10 mouse cellular contexts compared by ENCODE assay signal in genomic region chr7:24954450-24954849, GRCm38 (mm10). TPM values are rescaled to one million over a fixed set of nuclear protein-coding genes. Genes with fewer than 3 reads are reported as not detected.
DNase-seq lines count a peak whose midpoint lies in the region; ATAC-seq lines count a peak whose summit lies in the region.
"Had no signal": no experiment of that assay in that cellular context is flagged by ENCODE, and none has a peak within 500 bp of the region (broad histone marks: within the 10 kb centered on the region; RNA-seq: fewer than 3 reads in every experiment).

No protein-coding gene starts in this region.

- H3K36me3 ChIP-seq in heart, embryonic 12.5 days: no peaks in the 10 kb centered on the region
- no peaks in the 10 kb centered on the region for H3K36me3 ChIP-seq in hindbrain, embryonic 14.5 days (replicated peaks; ENCODE audit: control insufficient read depth, insufficient read depth)
- no peaks in the 10 kb centered on the region for H3K36me3 ChIP-seq in megakaryocyte, embryonic 14.5 days (replicated peaks; ENCODE audit: low read length)

- DNase-seq in heart, postnatal 4 days: no peak
- DNase-seq in hindbrain, embryonic 14.5 days (ENCODE audit: low spot score): no peak
- DNase-seq in thymus, postnatal 0 days (ENCODE audit: low spot score): peak; percentile 85
- DNase-seq in frontal cortex, postnatal 36 days (ENCODE audit: low spot score in 2 of 2): no peak
- no peak for DNase-seq in adrenal gland, postnatal 14 days

- 1% methylated on average over 24 of the region's 30 CpGs for WGBS in heart, embryonic 12.5 days
- 3% methylated on average over 27 of the region's 30 CpGs for WGBS in hindbrain, embryonic 14.5 days

- no peak for ATAC-seq in heart, embryonic 12.5 days (ENCODE audit: insufficient number of reproducible peaks, low FRiP score)
- ATAC-seq in activated CD4-positive, CD25-positive, alpha-beta regulatory T cell, adult 4 months: peak; percentile 59
- no peak for ATAC-seq in hindbrain, embryonic 14.5 days (ENCODE audit: low FRiP score)
- ATAC-seq: Patski had no signal

- peaks cover 81% of the 10 kb centered on the region for H3K27me3 ChIP-seq in heart, embryonic 12.5 days (replicated peaks)
- peaks cover 67% of the 10 kb centered on the region for H3K27me3 ChIP-seq in hindbrain, embryonic 14.5 days (ENCODE audit: control insufficient read depth, insufficient read depth, low read length)
- peaks cover 76% of the 10 kb centered on the region for H3K27me3 ChIP-seq in megakaryocyte, embryonic 14.5 days (replicated peaks)

- H3K4me1 ChIP-seq in heart, embryonic 12.5 days (replicated peaks): peaks cover 15% of the 10 kb centered on the region
- peaks cover 26% of the 10 kb centered on the region; the same call in 1 of the 2 replicates for H3K4me1 ChIP-seq in hindbrain, embryonic 14.5 days (replicated peaks; ENCODE audit: control insufficient read depth, insufficient read depth, low read length)
- peaks cover 23% of the 10 kb centered on the region for H3K4me1 ChIP-seq in megakaryocyte, embryonic 14.5 days

- H3K9ac ChIP-seq in heart, embryonic 12.5 days: peak overlapping the region; percentile 63; the same call in 1 of the 2 replicates
- peak overlapping the region; percentile 47 for H3K9ac ChIP-seq in hindbrain, embryonic 14.5 days

- H3K9me3 ChIP-seq in heart, embryonic 12.5 days (replicated peaks): peaks cover 3% of the 10 kb centered on the region
- no peaks in the 10 kb centered on the region for H3K9me3 ChIP-seq in hindbrain, embryonic 14.5 days (ENCODE audit: control insufficient read depth, low read length)
- H3K9me3 ChIP-seq in megakaryocyte, embryonic 14.5 days: peaks cover 3% of the 10 kb centered on the region; the same call in 1 of the 2 replicates

- peak overlapping the region; percentile 79 for H3K4me2 ChIP-seq in heart, embryonic 12.5 days
- peak overlapping the region; percentile 50 for H3K4me2 ChIP-seq in hindbrain, embryonic 14.5 days (replicated peaks)

- no peak overlapping the region for H3K27ac ChIP-seq in heart, embryonic 12.5 days (ENCODE audit: poor library complexity, severe bottlenecking)
- no peak overlapping the region for H3K27ac ChIP-seq in hindbrain, embryonic 14.5 days

- H3K4me3 ChIP-seq in heart, embryonic 12.5 days: peak overlapping the region; percentile 51
- peak overlapping the region; percentile 27 for H3K4me3 ChIP-seq in hindbrain, embryonic 14.5 days (replicated peaks; ENCODE audit: low read length)
- peak overlapping the region; percentile 71 for H3K4me3 ChIP-seq in megakaryocyte, embryonic 14.5 days (replicated peaks)

RNA-seq across cellular contexts. Expression of gene Gm4881, which starts 10.2 kb away (rescaled TPM):
- polyA plus RNA-seq in heart, embryonic 12.5 days (2016; fragmentation: Nextera tagmentation; extraction: Ambion mirVana): not detected in 2 replicates
- not detected for total RNA-seq in heart, postnatal 4 days (2021)
- polyA plus RNA-seq in activated CD4-positive, CD25-positive, alpha-beta regulatory T cell, adult 4 months (2017; shearing (Covaris generic)): not detected
- polyA plus RNA-seq in hindbrain, embryonic 14.5 days (2014; fragmentation: Nextera tagmentation; extraction: Ambion mirVana): 5.9 and 6.6 TPM in 2 replicates
- 0.37 TPM in 1 of 2 replicates, not detected in the other for polyA plus RNA-seq in megakaryocyte, embryonic 14.5 days (2012; ENCODE audit: insufficient read depth, low replicate concordance)
- polyA plus RNA-seq in thymus, postnatal 0 days (2015; fragmentation: Nextera tagmentation; extraction: Ambion mirVana): not detected in 2 replicates
- total RNA-seq in adrenal gland, postnatal 14 days (2021): not detected in 2 replicates
- polyA plus RNA-seq: large intestine, adult 2 months; Patski had no signal

RNA-seq across cellular contexts. Expression of gene Rabac1, which starts 18.1 kb away (rescaled TPM):
- 153 and 170 TPM in 2 replicates for polyA plus RNA-seq in heart, embryonic 12.5 days (2016; fragmentation: Nextera tagmentation; extraction: Ambion mirVana)
- total RNA-seq in heart, postnatal 4 days (2021): 100 to 1,000 TPM; 212 to 234 TPM
- 100 to 1,000 TPM; 190 to 202 TPM for polyA plus RNA-seq in activated CD4-positive, CD25-positive, alpha-beta regulatory T cell, adult 4 months (2017; shearing (Covaris generic))
- polyA plus RNA-seq in hindbrain, embryonic 14.5 days (2014; fragmentation: Nextera tagmentation; extraction: Ambion mirVana): 331 and 332 TPM in 2 replicates
- polyA plus RNA-seq in megakaryocyte, embryonic 14.5 days (2012; ENCODE audit: insufficient read depth, low replicate concordance): 475 and 509 TPM in 2 replicates
- 220 and 236 TPM in 2 replicates for polyA plus RNA-seq in thymus, postnatal 0 days (2015; fragmentation: Nextera tagmentation; extraction: Ambion mirVana)
- 212 and 238 TPM in 2 replicates for total RNA-seq in adrenal gland, postnatal 14 days (2021)

RNA-seq across cellular contexts. Expression of gene Atp1a3, which starts 51.3 kb away (rescaled TPM):
- polyA plus RNA-seq in heart, embryonic 12.5 days (2016; fragmentation: Nextera tagmentation; extraction: Ambion mirVana): 2.9 and 3.8 TPM in 2 replicates
- under 1 TPM; 0.31 to 0.47 TPM for total RNA-seq in heart, postnatal 4 days (2021)
- under 1 TPM; 0.65 to 0.92 TPM for polyA plus RNA-seq in activated CD4-positive, CD25-positive, alpha-beta regulatory T cell, adult 4 months (2017; shearing (Covaris generic))
- 404 and 524 TPM in 2 replicates for polyA plus RNA-seq in hindbrain, embryonic 14.5 days (2014; fragmentation: Nextera tagmentation; extraction: Ambion mirVana)
- 7.5 and 25.7 TPM in 2 replicates for polyA plus RNA-seq in megakaryocyte, embryonic 14.5 days (2012; ENCODE audit: insufficient read depth, low replicate concordance)
- polyA plus RNA-seq in thymus, postnatal 0 days (2015; fragmentation: Nextera tagmentation; extraction: Ambion mirVana): 1.7 TPM in 2 replicates
- 35.6 and 39.8 TPM in 2 replicates for total RNA-seq in adrenal gland, postnatal 14 days (2021)

RNA-seq across cellular contexts. Expression of gene Arhgef1, which starts 51.7 kb away (rescaled TPM):
- polyA plus RNA-seq in heart, embryonic 12.5 days (2016; fragmentation: Nextera tagmentation; extraction: Ambion mirVana): 82.7 and 83.0 TPM in 2 replicates
- 10 to 100 TPM; 87.0 to 88.2 TPM for total RNA-seq in heart, postnatal 4 days (2021)
- polyA plus RNA-seq in activated CD4-positive, CD25-positive, alpha-beta regulatory T cell, adult 4 months (2017; shearing (Covaris generic)): 100 to 1,000 TPM; 164 to 173 TPM
- 58.4 and 58.6 TPM in 2 replicates for polyA plus RNA-seq in hindbrain, embryonic 14.5 days (2014; fragmentation: Nextera tagmentation; extraction: Ambion mirVana)
- polyA plus RNA-seq in megakaryocyte, embryonic 14.5 days (2012; ENCODE audit: insufficient read depth, low replicate concordance): 136 and 219 TPM in 2 replicates
- 244 and 341 TPM in 2 replicates for polyA plus RNA-seq in thymus, postnatal 0 days (2015; fragmentation: Nextera tagmentation; extraction: Ambion mirVana)
- total RNA-seq in adrenal gland, postnatal 14 days (2021): 94.9 and 164 TPM in 2 replicates

RNA-seq across cellular contexts. Expression of gene Cd79a, which starts 57.3 kb away (rescaled TPM):
- 0.15 TPM in 1 of 2 replicates, not detected in the other for polyA plus RNA-seq in heart, embryonic 12.5 days (2016; fragmentation: Nextera tagmentation; extraction: Ambion mirVana)
- 1 to 10 TPM in 1 of 2 experiments, under 1 TPM in 1; 0.88 to 1.4 TPM for total RNA-seq in heart, postnatal 4 days (2021)
- 10 to 100 TPM in 1 of 2 experiments, 1 to 10 TPM in 1; 1.7 to 22.3 TPM for polyA plus RNA-seq in activated CD4-positive, CD25-positive, alpha-beta regulatory T cell, adult 4 months (2017; shearing (Covaris generic))
- 0.13 and 0.33 TPM in 2 replicates for polyA plus RNA-seq in hindbrain, embryonic 14.5 days (2014; fragmentation: Nextera tagmentation; extraction: Ambion mirVana)
- polyA plus RNA-seq in megakaryocyte, embryonic 14.5 days (2012; ENCODE audit: insufficient read depth, low replicate concordance): 0.50 TPM in 1 of 2 replicates, not detected in the other
- 1.1 and 1.5 TPM in 2 replicates for polyA plus RNA-seq in thymus, postnatal 0 days (2015; fragmentation: Nextera tagmentation; extraction: Ambion mirVana)
- 6.0 and 35.0 TPM in 2 replicates for total RNA-seq in adrenal gland, postnatal 14 days (2021)
- polyA plus RNA-seq: Patski had no signal

Comparison
In these comparisons a context has a peak if more than half of its experiments do, and no peak if none do; other contexts are left out.
1. RNA of gene Atp1a3, which starts 51.3 kb away (polyA plus RNA-seq): 404 to 524 TPM in hindbrain, embryonic 14.5 days; 7.5 to 25.7 TPM in megakaryocyte, embryonic 14.5 days, 2.9 to 3.8 TPM in heart, embryonic 12.5 days, 1.7 TPM in thymus, postnatal 0 days and 0.65 to 0.92 TPM in activated CD4-positive, CD25-positive, alpha-beta regulatory T cell, adult 4 months; every median in the first group is over 10 times any median in the second.
2. Peak in every context shown above with its lines, with median percentiles within 50 percentile points of each other: H3K4me3 ChIP-seq.